Mouse (Mus musculus) hindbrain, embryonic 11.5 days (tissue): ENCODE measurements around the gene Pdp2. TPM values are rescaled to one million over a fixed set of nuclear protein-coding genes. Genes with fewer than 3 reads are reported as not detected.

Source experiments
- ATAC-seq: fragments of 200-750 bp; cut with Nextera tagmentation; 2 replicates; pipeline ENCODE4 v1.8.0; 2017; ENCODE audit warnings: mild to moderate bottlenecking, moderate TSS enrichment, moderate library complexity; ENCODE audit not compliant: low FRiP score
- DNase-seq: peaks from one replicate; pipeline ENCODE4 v3.0.0-alpha.2; 2015; ENCODE audit warnings: low spot score
- H3K27ac ChIP-seq: fragments of 300-500 bp; sonication (generic); 2 replicates; pipeline ENCODE4 v1.5.1; 2014; ENCODE audit warnings: mild to moderate bottlenecking, low read depth, low read length
- H3K27me3 ChIP-seq: fragments of 300-500 bp; sonication (generic); 2 replicates; pipeline ENCODE4 v1.6.1; 2014; ENCODE audit warnings: mild to moderate bottlenecking, low read length, moderate library complexity, mixed read lengths; ENCODE audit not compliant: control insufficient read depth, insufficient read depth
- H3K36me3 ChIP-seq: fragments of 300-500 bp; sonication (generic); 2 replicates; pipeline ENCODE4 v1.6.1; 2014; ENCODE audit warnings: mild to moderate bottlenecking, low read length, moderate library complexity, mixed read lengths; ENCODE audit not compliant: control insufficient read depth, insufficient read depth
- H3K4me1 ChIP-seq: fragments of 300-500 bp; sonication (generic); replicated peaks from 2 replicates; pipeline ENCODE4 v1.6.1; 2014; ENCODE audit warnings: low read length, mixed read lengths; ENCODE audit not compliant: control insufficient read depth, insufficient read depth
- H3K4me2 ChIP-seq: fragments of 300-500 bp; sonication (generic); replicated peaks from 2 replicates; pipeline ENCODE4 v1.6.1; 2014; ENCODE audit warnings: mild to moderate bottlenecking, low read depth, low read length
- H3K4me3 ChIP-seq: fragments of 300-500 bp; sonication (generic); 2 replicates; pipeline ENCODE4 v1.5.1; 2014; ENCODE audit warnings: low read depth, low read length
- H3K9ac ChIP-seq: fragments of 300-500 bp; sonication (generic); 2 replicates; pipeline ENCODE4 v1.6.1; 2014; ENCODE audit warnings: low read depth, low read length
- H3K9me3 ChIP-seq: fragments of 300-500 bp; sonication (generic); 2 replicates; pipeline ENCODE4 v1.6.1; 2016; ENCODE audit warnings: low read length; ENCODE audit not compliant: control insufficient read depth
- WGBS: fragments of 180-500 bp; shearing (Covaris S2); extraction: QIAGEN DNeasy Blood & Tissue Kit; methylation state at CpG from one replicate; pipeline ENCODE4 v1.1.7; 2014; 5-methylcytosine and 5-hydroxymethylcytosine counted together
- polyA plus RNA-seq: library from polyadenylated mRNA; unstranded; fragments of >200 nt; fragmentation: Nextera tagmentation; extraction: Ambion mirVana; gene quantifications from 2 replicates; pipeline ENCODE4 v1.2.1, GENCODE M21; 2014

Pdp2 gene
- 14.4 and 17.1 TPM in 2 replicates for polyA plus RNA-seq

- Histone ChIP-seq H3K27ac (peak within 1 kb of the TSS; percentile 60; the same call in 1 of the 2 replicates), H3K4me2 (peak within 1 kb of the TSS; percentile 74), H3K9ac (peak within 1 kb of the TSS; percentile 72), H3K36me3 (0 out of 2 replicates have a peak, but pooled peaks cover 5% of the 10 kb centered on the region), H3K9me3 (no peaks in the 10 kb centered on the region), H3K27me3 (no peaks in the 10 kb centered on the region), H3K4me1 (no peaks in the 10 kb centered on the region), H3K4me3 (peak within 1 kb of the TSS; percentile 68)
- peak; percentile 91 for DNase-seq
- ATAC-seq, result peak; percentile 99
- 1% methylated on average over 43 of the region's 44 CpGs for WGBS
These were observed at the start of gene Pdp2 for GRCm38 (mm10) chr8:104591133-104591834. Gene Pdp2, plus strand, starts transcription at chr8:104591451.

- WGBS, result 15% methylated on average over 8 of the region's 8 CpGs
- Histone ChIP-seq H3K9me3 (no peaks in the 10 kb centered on the region), H3K4me1 (0 out of 2 replicates have a peak, but pooled peaks cover 3% of the 10 kb centered on the region), H3K9ac (peak overlapping the region; percentile 37; the same call in 1 of the 2 replicates), H3K27ac (no peak overlapping the region), H3K36me3 (no peaks in the 10 kb centered on the region), H3K4me3 (peak overlapping the region; percentile 49), H3K4me2 (peak overlapping the region; percentile 89), H3K27me3 (peaks cover 45% of the 10 kb centered on the region)
- ATAC-seq (no peak), DNase-seq (no peak)
These were observed 49.8 kb upstream of the Pdp2 start for GRCm38 (mm10) chr8:104541515-104541880.

GRCm38 (mm10) chr8:104542160-104542559 lies 49.1 kb upstream of the Pdp2 start:
- no peak overlapping the region for H3K4me2 ChIP-seq
- no peak overlapping the region for H3K9ac ChIP-seq
- 0 out of 2 replicates have a peak, but pooled peaks cover 3% of the 10 kb centered on the region for H3K4me1 ChIP-seq
- ATAC-seq (no peak), DNase-seq (peak; percentile 13)
- H3K27me3 ChIP-seq, result peaks cover 45% of the 10 kb centered on the region
- H3K9me3 ChIP-seq, result no peaks in the 10 kb centered on the region
- H3K4me3 ChIP-seq, result no peak overlapping the region
- no peak overlapping the region for H3K27ac ChIP-seq
- H3K36me3 ChIP-seq, result no peaks in the 10 kb centered on the region
- WGBS, result 9% methylated on average over 11 of the region's 11 CpGs

- H3K4me1 ChIP-seq, result 0 out of 2 replicates have a peak, but pooled peaks cover 3% of the 10 kb centered on the region
- H3K4me2 ChIP-seq, result no peak overlapping the region
- H3K27ac ChIP-seq, result no peak overlapping the region
- H3K4me3 ChIP-seq, result no peak overlapping the region
- no peak overlapping the region for H3K9ac ChIP-seq
- DNase-seq, result no peak
- no peaks in the 10 kb centered on the region for H3K9me3 ChIP-seq
- H3K27me3 ChIP-seq, result peaks cover 42% of the 10 kb centered on the region
- no peaks in the 10 kb centered on the region for H3K36me3 ChIP-seq
- no peak for ATAC-seq
- 84% methylated on average over 8 of the region's 8 CpGs for WGBS
These were observed 47.7 kb upstream of the Pdp2 start for GRCm38 (mm10) chr8:104543440-104544045.

GRCm38 (mm10) chr8:104555191-104555590 lies 36.1 kb upstream of the Pdp2 start:
- Histone ChIP-seq H3K36me3 (no peaks in the 10 kb centered on the region), H3K9ac (no peak overlapping the region), H3K27me3 (no peaks in the 10 kb centered on the region), H3K27ac (no peak overlapping the region), H3K4me2 (no peak overlapping the region), H3K4me3 (no peak overlapping the region), H3K9me3 (no peaks in the 10 kb centered on the region), H3K4me1 (no peaks in the 10 kb centered on the region)
- no peak for DNase-seq
- ATAC-seq, result no peak
- 87% methylated on average over 4 of the region's 4 CpGs for WGBS

GRCm38 (mm10) chr8:104557226-104557625 lies 34.0 kb upstream of the Pdp2 start:
- no peak for ATAC-seq
- Histone ChIP-seq H3K4me1 (no peaks in the 10 kb centered on the region), H3K36me3 (no peaks in the 10 kb centered on the region), H3K4me2 (no peak overlapping the region), H3K27ac (no peak overlapping the region), H3K4me3 (no peak overlapping the region), H3K9me3 (no peaks in the 10 kb centered on the region), H3K27me3 (no peaks in the 10 kb centered on the region), H3K9ac (no peak overlapping the region)
- 88% methylated on average over 7 of the region's 7 CpGs for WGBS
- DNase-seq, result no peak

GRCm38 (mm10) chr8:104560731-104561130 lies 30.5 kb upstream of the Pdp2 start:
- DNase-seq, result no peak
- no peak overlapping the region for H3K27ac ChIP-seq
- no peak overlapping the region for H3K4me2 ChIP-seq
- no peaks in the 10 kb centered on the region for H3K27me3 ChIP-seq
- no peak overlapping the region for H3K4me3 ChIP-seq
- no peaks in the 10 kb centered on the region for H3K36me3 ChIP-seq
- H3K4me1 ChIP-seq, result no peaks in the 10 kb centered on the region
- ATAC-seq, result no peak
- no peak overlapping the region for H3K9ac ChIP-seq
- H3K9me3 ChIP-seq, result no peaks in the 10 kb centered on the region

GRCm38 (mm10) chr8:104564633-104565456 lies 26.4 kb upstream of the Pdp2 start:
- no peaks in the 10 kb centered on the region for H3K4me1 ChIP-seq
- 19% methylated on average over 22 of the region's 22 CpGs for WGBS
- H3K36me3 ChIP-seq, result no peaks in the 10 kb centered on the region
- no peak overlapping the region for H3K9ac ChIP-seq
- H3K27ac ChIP-seq, result no peak overlapping the region
- peak; percentile 88 for ATAC-seq
- H3K27me3 ChIP-seq, result no peaks in the 10 kb centered on the region
- no peak overlapping the region for H3K4me3 ChIP-seq
- H3K9me3 ChIP-seq, result no peaks in the 10 kb centered on the region
- no peak overlapping the region for H3K4me2 ChIP-seq
- peak; percentile 93 for DNase-seq
